Mouse (Mus musculus) forebrain, embryonic 13.5 days (tissue): ENCODE results near the gene Jmy. TPM values are rescaled to one million over a fixed set of nuclear protein-coding genes. Genes with fewer than 3 reads are reported as not detected.

Experiments used
- ATAC-seq: fragments of 200-750 bp; cut with Nextera tagmentation; 2 replicates; pipeline ENCODE4 v1.8.0; 2017
- H3K27ac ChIP-seq: fragments of 300-500 bp; sonication (generic); 2 replicates; pipeline ENCODE4 v1.5.1; 2015; ENCODE audit warnings: inconsistent platforms, mild to moderate bottlenecking, moderate library complexity
- H3K27me3 ChIP-seq: fragments of 300-500 bp; sonication (generic); 2 replicates; pipeline ENCODE4 v1.6.1; 2015; ENCODE audit warnings: mild to moderate bottlenecking, inconsistent platforms
- H3K36me3 ChIP-seq: fragments of 300-500 bp; sonication (generic); 2 replicates; pipeline ENCODE4 v1.6.1; 2015; ENCODE audit warnings: mild to moderate bottlenecking, inconsistent platforms; ENCODE audit not compliant: poor library complexity, severe bottlenecking
- H3K4me1 ChIP-seq: fragments of 300-500 bp; sonication (generic); 2 replicates; pipeline ENCODE4 v1.6.1; 2015; ENCODE audit warnings: inconsistent platforms
- H3K4me2 ChIP-seq: fragments of 300-500 bp; sonication (generic); 2 replicates; pipeline ENCODE4 v1.6.1; 2015; ENCODE audit warnings: inconsistent platforms, mild to moderate bottlenecking, moderate library complexity
- H3K4me3 ChIP-seq: fragments of 300-500 bp; sonication (generic); 2 replicates; pipeline ENCODE4 v1.5.1; 2015; ENCODE audit warnings: mild to moderate bottlenecking, inconsistent platforms
- H3K9ac ChIP-seq: fragments of 300-500 bp; sonication (generic); 2 replicates; pipeline ENCODE4 v1.6.1; 2015; ENCODE audit warnings: mild to moderate bottlenecking, inconsistent platforms
- H3K9me3 ChIP-seq: fragments of 300-500 bp; sonication (generic); replicated peaks from 2 replicates; pipeline ENCODE4 v1.6.1; 2016; ENCODE audit warnings: inconsistent platforms
- WGBS: fragments of 180-500 bp; shearing (Covaris S2); methylation state at CpG from one replicate; pipeline ENCODE4 v1.1.7; 2015; 5-methylcytosine and 5-hydroxymethylcytosine counted together
- polyA plus RNA-seq: library from polyadenylated mRNA; unstranded; fragments of >200 nt; fragmentation: Nextera tagmentation; extraction: Ambion mirVana; gene quantifications from 2 replicates; pipeline ENCODE4 v1.2.1, GENCODE M21; 2015

Gene Jmy
- polyA plus RNA-seq, 1 experiment from 2014 or later = 5.4 TPM

- peaks cover 23% of the 10 kb centered on the region for H3K4me1 ChIP-seq
- no peaks in the 10 kb centered on the region for H3K27me3 ChIP-seq
- peak overlapping the region; percentile 75 for H3K4me3 ChIP-seq
- peak overlapping the region; percentile 95 for H3K27ac ChIP-seq
- H3K9ac ChIP-seq = peak overlapping the region; percentile 93
- no peaks in the 10 kb centered on the region for H3K9me3 ChIP-seq
- peak overlapping the region; percentile 91 for H3K4me2 ChIP-seq
- WGBS = 13% methylated on average over 12 of the region's 12 CpGs
- no peak for ATAC-seq
- H3K36me3 ChIP-seq = no peaks in the 10 kb centered on the region
These were observed 495 bp upstream of the Jmy start for GRCm38 (mm10) chr13:93499973-93500633.

GRCm38 (mm10) chr13:93498211-93499166 is 1.1 kb downstream of the Jmy start:
- H3K27ac ChIP-seq = peak overlapping the region; percentile 95
- peak overlapping the region; percentile 91 for H3K4me2 ChIP-seq
- H3K9ac ChIP-seq = peak overlapping the region; percentile 93
- WGBS = under 1% methylated on average over 93 of the region's 94 CpGs
- ATAC-seq = peak; percentile 44
- no peaks in the 10 kb centered on the region for H3K27me3 ChIP-seq
- 0 out of 2 replicates have a peak, but pooled peaks cover 3% of the 10 kb centered on the region for H3K36me3 ChIP-seq
- H3K4me1 ChIP-seq = peaks cover 28% of the 10 kb centered on the region
- no peaks in the 10 kb centered on the region for H3K9me3 ChIP-seq
- peak overlapping the region; percentile 75 for H3K4me3 ChIP-seq

DNA sequence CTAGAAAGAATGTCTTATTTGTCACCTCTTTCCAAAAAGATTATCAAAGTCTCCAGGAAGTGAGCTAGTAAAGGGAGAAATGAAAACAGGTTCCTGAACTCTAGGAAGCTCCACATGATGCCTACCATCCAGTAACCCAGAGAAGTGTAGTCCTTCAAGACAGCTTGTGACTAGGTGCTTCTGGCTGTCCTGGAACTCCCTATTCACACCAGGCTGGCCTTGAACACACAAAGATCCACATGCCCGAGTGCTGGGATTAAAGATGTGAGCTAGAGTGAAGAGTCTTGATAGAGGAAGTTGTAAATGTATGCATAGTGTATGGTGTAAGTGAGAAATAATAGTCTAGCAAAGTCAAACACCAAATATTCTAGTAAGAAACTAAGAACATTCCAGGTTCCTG is 2.6 kb downstream of the Jmy start:
- WGBS = 20% methylated on average over 1 of the region's 1 CpGs

DNA sequence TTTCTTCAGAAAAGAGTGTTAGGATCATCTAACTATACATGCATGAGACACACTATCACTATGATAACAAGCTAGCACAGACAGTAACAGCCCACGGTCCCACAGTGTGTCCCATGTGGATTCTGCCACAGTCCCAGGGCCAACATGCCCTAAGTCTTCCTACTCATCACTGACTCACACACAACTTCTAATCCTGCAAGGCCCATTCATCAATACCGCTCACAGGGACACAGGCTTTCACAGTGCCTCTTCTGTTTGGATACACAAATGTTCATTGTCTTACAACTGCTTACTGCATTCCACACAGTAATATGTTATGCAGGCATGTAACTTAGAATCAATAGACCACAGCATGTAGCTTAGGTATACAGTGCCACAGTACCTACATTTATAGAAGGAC is 11.1 kb downstream of the Jmy start:
- Histone ChIP-seq H3K4me2 (no peak overlapping the region), H3K4me3 (no peak overlapping the region), H3K9ac (no peak overlapping the region), H3K27me3 (no peaks in the 10 kb centered on the region), H3K36me3 (peaks cover 13% of the 10 kb centered on the region), H3K9me3 (no peaks in the 10 kb centered on the region), H3K27ac (no peak overlapping the region), H3K4me1 (no peaks in the 10 kb centered on the region)
- no peak for ATAC-seq
- WGBS = 68% methylated on average over 2 of the region's 2 CpGs

More for the DNA sequence above, 2.6 kb downstream of the Jmy start:
- Histone ChIP-seq H3K4me2 (peak overlapping the region; percentile 91), H3K36me3 (0 out of 2 replicates have a peak, but pooled peaks cover 6% of the 10 kb centered on the region), H3K4me3 (peak overlapping the region; percentile 75), H3K9me3 (no peaks in the 10 kb centered on the region), H3K4me1 (peaks cover 28% of the 10 kb centered on the region), H3K27me3 (no peaks in the 10 kb centered on the region), H3K9ac (0 out of 2 replicates have a peak overlapping the region, but pooled peaks have one; percentile 5), H3K27ac (no peak overlapping the region)
- ATAC-seq = no peak

GRCm38 (mm10) chr13:93487734-93488133 is 11.9 kb downstream of the Jmy start:
- ATAC-seq = no peak
- whole genome bisulfite sequencing = over 99% methylated on average over 8 of the region's 8 CpGs

DNA sequence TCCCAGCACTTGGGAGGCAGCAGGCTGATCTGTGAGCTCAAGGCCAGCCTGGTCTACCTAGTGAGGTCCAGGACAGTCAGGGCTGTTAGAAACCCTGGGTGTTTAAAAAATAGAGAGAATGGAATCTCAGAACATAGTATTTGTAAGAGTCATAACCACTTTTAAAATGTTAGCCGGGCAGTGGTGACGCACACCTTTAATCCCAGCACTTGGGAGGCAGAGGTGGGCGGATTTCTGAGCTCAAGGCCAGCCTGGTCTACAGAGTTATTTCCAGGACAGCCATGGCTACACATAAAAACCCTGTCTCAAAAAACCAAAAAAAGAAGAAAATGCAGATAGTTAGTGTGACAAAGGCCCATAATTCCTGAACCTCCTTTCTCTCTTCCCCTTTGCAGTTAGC is 15.3 kb downstream of the Jmy start:
- Histone ChIP-seq H3K27ac (no peak overlapping the region), H3K4me2 (no peak overlapping the region), H3K27me3 (no peaks in the 10 kb centered on the region), H3K9ac (no peak overlapping the region), H3K4me1 (no peaks in the 10 kb centered on the region), H3K36me3 (peaks cover 9% of the 10 kb centered on the region; the same call in 1 of the 2 replicates), H3K4me3 (no peak overlapping the region), H3K9me3 (no peaks in the 10 kb centered on the region)
- no peak for ATAC-seq
- WGBS = 99% methylated on average over 3 of the region's 3 CpGs

More at GRCm38 (mm10) chr13:93487734-93488133, 11.9 kb downstream of the Jmy start:
- no peaks in the 10 kb centered on the region for H3K9me3 ChIP-seq
- H3K27ac ChIP-seq = no peak overlapping the region
- no peak overlapping the region for H3K4me2 ChIP-seq
- H3K4me3 ChIP-seq = no peak overlapping the region
- peaks cover 10% of the 10 kb centered on the region for H3K36me3 ChIP-seq
- H3K27me3 ChIP-seq = no peaks in the 10 kb centered on the region
- no peaks in the 10 kb centered on the region for H3K4me1 ChIP-seq
- no peak overlapping the region for H3K9ac ChIP-seq

- no peak overlapping the region for H3K4me2 ChIP-seq
- no peaks in the 10 kb centered on the region for H3K27me3 ChIP-seq
- H3K4me1 ChIP-seq = no peaks in the 10 kb centered on the region
- no peaks in the 10 kb centered on the region for H3K9me3 ChIP-seq
- peaks cover 10% of the 10 kb centered on the region; the same call in 1 of the 2 replicates for H3K36me3 ChIP-seq
- no peak overlapping the region for H3K4me3 ChIP-seq
- no peak for ATAC-seq
- WGBS = 94% methylated on average over 3 of the region's 3 CpGs
- H3K9ac ChIP-seq = no peak overlapping the region
- no peak overlapping the region for H3K27ac ChIP-seq
These were observed 18.5 kb downstream of the Jmy start for GRCm38 (mm10) chr13:93481110-93481509.

GRCm38 (mm10) chr13:93478344-93478743 is 21.3 kb downstream of the Jmy start:
- no peak for ATAC-seq

GRCm38 (mm10) chr13:93468355-93468754 is 31.3 kb downstream of the Jmy start:
- WGBS = 84% methylated on average over 3 of the region's 3 CpGs
- no peaks in the 10 kb centered on the region for H3K9me3 ChIP-seq
- H3K27me3 ChIP-seq = no peaks in the 10 kb centered on the region
- peak; percentile 78 for ATAC-seq
- no peak overlapping the region for H3K27ac ChIP-seq
- H3K4me3 ChIP-seq = no peak overlapping the region
- peaks cover 34% of the 10 kb centered on the region for H3K36me3 ChIP-seq
- no peak overlapping the region for H3K9ac ChIP-seq
- no peak overlapping the region for H3K4me2 ChIP-seq
- no peaks in the 10 kb centered on the region for H3K4me1 ChIP-seq

More at GRCm38 (mm10) chr13:93478344-93478743, 21.3 kb downstream of the Jmy start:
- Histone ChIP-seq H3K4me1 (no peaks in the 10 kb centered on the region), H3K9ac (no peak overlapping the region), H3K9me3 (no peaks in the 10 kb centered on the region), H3K4me2 (no peak overlapping the region), H3K27ac (no peak overlapping the region), H3K36me3 (peaks cover 12% of the 10 kb centered on the region; the same call in 1 of the 2 replicates), H3K27me3 (no peaks in the 10 kb centered on the region), H3K4me3 (no peak overlapping the region)
- 94% methylated on average over 3 of the region's 3 CpGs for WGBS

DNA sequence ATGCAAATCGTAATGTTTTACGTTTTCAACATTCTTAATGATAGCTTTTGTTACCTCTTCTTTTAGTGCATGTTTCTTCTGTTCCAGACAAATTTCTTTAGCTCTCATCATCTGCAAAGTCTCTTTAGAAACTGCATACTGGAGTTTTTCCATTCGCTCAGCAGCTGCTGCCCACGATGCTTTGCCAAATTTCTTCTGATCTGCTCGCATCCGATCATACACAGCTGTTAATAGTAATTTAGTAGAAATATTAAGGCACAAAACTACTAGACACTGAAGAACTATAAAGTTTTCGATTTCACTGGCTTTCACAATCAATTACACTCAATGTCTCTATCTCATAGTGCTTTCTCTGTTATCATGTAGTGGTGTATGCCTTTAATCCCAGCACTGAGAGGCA is 40.0 kb downstream of the Jmy start:
- H3K27ac ChIP-seq = no peak overlapping the region
- 94% methylated on average over 7 of the region's 7 CpGs for WGBS

DNA sequence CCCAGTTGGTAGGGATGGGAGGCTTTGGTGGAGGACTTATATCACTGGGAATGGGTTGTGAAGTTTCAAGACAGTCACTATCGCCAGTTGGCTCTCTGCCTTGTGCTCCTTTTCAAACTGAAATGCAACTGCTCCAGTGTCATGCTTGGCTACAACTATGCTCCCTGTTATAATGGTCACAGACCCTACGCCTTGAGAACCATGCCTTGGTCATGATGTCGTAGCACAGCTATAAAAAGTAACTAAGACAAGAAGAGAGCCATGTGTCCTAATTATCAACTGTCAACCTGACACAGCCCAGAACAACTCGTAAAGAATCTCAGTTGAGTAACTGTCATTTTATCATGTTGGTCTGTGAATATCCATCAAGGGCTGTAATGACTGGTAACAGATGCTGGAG is 41.0 kb downstream of the Jmy start:
- no peak for ATAC-seq

More for the DNA sequence above, 40.0 kb downstream of the Jmy start:
- H3K27me3 ChIP-seq = no peaks in the 10 kb centered on the region
- no peak overlapping the region for H3K9ac ChIP-seq
- ATAC-seq = no peak
- H3K9me3 ChIP-seq = no peaks in the 10 kb centered on the region
- no peaks in the 10 kb centered on the region for H3K4me1 ChIP-seq
- no peak overlapping the region for H3K4me3 ChIP-seq
- H3K4me2 ChIP-seq = no peak overlapping the region
- peaks cover 23% of the 10 kb centered on the region for H3K36me3 ChIP-seq

DNA sequence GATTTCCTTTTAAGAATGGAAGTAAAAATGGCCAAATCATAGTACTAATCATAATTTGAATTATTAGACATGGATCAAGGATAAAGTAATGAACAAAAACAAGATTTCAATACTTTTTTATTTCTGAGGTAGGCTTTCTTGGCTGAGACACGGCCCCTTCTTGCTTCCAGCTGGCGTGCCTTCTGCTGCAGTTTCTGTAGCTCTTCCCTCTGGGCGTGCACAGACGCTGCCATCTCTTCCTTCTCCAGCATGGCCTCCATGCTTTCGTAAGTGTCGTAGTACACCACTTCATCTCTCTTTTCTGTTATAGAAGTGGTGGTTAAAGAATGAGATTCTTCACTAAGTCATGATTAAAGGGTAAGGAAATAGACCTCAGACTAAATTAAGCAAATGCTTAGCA is 46.3 kb downstream of the Jmy start:
- Histone ChIP-seq H3K4me2 (no peak overlapping the region), H3K9ac (no peak overlapping the region), H3K27ac (peak overlapping the region; percentile 25; the same call in 1 of the 2 replicates), H3K27me3 (no peaks in the 10 kb centered on the region), H3K4me1 (no peaks in the 10 kb centered on the region), H3K9me3 (no peaks in the 10 kb centered on the region), H3K36me3 (peaks cover 47% of the 10 kb centered on the region), H3K4me3 (no peak overlapping the region)
- WGBS = 86% methylated on average over 6 of the region's 6 CpGs
- peak; percentile 55; the same call in 1 of the 2 replicates for ATAC-seq

More for the DNA sequence above, 41.0 kb downstream of the Jmy start:
- Histone ChIP-seq H3K27me3 (no peaks in the 10 kb centered on the region), H3K9ac (no peak overlapping the region), H3K36me3 (peaks cover 23% of the 10 kb centered on the region), H3K4me3 (no peak overlapping the region), H3K27ac (no peak overlapping the region), H3K4me1 (no peaks in the 10 kb centered on the region), H3K4me2 (no peak overlapping the region), H3K9me3 (no peaks in the 10 kb centered on the region)
- 92% methylated on average over 4 of the region's 4 CpGs for WGBS
